Mouse (Mus musculus): ENCODE measurements around the gene Vdr. TPM values are rescaled to one million over a fixed set of nuclear protein-coding genes. Genes with fewer than 3 reads are reported as not detected.

Vdr gene
- total RNA-seq, 2 experiments from 2014 or later: 0.16 to 0.82 TPM

DNA sequence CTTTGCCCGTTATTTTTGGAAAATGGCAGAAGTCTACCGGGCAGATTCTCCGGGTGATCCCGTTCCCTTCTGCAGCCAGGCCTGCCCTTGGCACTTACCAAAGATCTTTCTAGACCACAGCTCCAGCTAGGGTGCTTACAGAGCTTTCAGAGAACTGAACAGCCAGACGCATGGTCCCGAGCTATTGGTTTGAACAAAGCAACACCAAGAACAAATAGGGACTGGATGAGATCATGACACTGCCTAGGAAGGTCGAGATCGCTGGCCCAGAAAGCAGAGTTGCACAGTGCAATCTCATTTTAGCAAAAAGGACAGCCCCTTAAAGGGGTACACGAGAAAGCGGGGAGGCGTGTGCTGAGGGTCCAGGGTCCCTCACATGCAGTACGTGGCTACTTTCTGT is 87.0 kb downstream of the Vdr start:
- no peak for DNase-seq (ENCODE audit: low spot score in 2 of 2)
- intact Hi-C loops (cut with DNase I): no loop called here

DNA sequence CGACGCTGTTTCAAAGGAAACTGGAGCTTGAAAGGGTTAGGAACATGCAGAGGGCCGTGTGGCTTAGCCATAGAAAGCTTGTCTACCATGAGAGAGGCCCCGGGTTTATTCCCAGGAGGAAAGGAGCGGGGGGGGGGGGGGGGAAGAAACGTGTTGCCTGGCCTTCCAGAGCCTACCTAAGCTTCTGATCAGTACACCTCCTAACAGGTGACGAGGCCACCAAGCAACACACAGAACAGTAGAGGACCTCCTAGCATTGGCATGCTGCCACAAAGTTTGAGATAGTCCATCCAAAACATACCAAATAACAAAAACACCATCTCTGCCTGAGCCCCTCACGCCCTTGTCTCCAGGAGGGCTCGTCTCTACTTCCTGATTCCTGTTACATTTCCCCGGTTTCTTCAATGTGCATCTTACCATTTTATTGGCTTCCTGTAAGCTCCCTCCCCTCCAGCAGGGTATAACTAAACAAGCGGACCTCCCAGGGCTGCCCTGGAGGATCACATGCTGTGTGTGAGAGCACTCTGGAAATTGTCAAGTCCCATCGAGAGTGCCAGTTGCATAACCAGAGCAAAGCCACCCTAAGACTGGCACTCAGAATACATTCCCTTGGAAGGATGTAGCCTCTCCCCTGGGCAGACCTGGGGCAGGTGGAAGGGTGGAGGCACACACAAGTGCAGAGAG is 87.7 kb downstream of the Vdr start:
- no peak for DNase-seq (ENCODE audit: low spot score in 2 of 2)
- intact Hi-C loops (cut with DNase I): no loop called here

DNA sequence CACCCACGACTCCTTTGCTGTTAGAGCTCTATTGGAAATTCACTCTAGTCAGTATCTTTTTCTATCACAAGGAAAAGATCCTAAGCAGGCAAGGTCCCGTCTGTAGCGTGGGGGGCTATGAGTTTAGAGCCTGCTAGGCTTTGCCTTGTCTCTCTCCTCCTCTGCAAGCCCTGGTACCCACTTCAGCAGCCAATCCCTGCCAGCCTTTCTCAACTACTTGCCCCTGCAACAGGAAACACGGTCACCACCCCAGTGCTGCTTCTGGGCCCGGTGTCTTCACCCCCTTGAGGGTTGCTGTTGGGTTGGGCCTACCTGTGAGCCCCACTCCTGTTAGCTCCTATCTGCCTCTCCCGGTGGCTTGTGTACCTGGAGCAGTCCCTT is 88.5 kb downstream of the Vdr start:
- intact Hi-C loops (cut with DNase I): no loop called here
- no peak for DNase-seq (ENCODE audit: low spot score in 2 of 2)

DNA sequence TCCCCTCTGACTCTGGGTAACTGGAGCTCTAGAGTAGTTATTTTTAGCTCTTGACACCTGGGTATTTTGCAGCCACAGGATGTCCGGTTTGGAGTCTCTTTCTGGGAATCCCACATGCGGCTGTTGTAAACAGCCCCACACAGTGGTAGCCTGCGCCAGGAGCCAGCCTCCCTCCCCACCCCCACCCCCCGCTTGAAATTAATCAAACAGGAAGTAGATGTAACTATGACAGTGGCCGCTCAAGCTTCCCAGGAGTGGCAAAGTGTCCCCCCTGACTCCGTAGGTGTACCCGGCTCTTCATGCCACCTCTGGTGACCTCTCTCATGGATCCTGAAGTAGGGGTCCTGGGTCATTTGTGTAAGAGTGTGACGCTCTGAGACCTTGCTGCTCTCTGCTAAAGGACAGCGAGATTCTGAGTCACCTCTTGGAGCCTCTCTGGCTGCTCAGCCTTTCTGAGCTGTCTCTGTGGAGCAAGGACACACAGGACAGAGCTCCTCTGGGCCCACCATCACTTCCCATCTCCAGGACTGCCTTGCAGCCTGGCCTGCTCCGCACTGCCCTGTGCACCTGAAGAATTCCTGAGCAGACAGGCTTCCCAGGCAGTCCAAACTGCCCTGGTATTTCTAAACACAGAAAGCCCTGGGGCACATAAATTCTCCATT is 89.0 kb downstream of the Vdr start:
- intact Hi-C loops (cut with DNase I): no loop called here

DNA sequence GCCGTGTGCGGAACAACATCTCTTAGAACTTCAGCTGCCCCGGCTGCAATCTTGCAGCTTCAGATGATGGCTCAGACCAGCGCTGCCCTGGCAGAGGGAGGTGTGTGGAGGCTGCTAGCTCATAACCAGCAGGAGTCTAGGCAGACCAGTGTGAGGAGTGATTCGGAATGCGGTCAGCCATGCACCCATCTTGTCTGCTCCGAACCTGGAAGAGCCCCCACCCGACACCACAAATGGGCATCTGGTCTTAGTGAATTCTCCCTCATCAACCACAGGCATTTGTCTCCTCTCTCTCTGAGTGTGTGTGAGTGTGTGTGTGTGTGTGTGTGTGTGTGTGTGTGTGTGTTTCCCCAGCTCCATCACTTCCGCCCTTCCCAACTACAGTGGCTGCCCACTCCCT is 90.5 kb downstream of the Vdr start:
- intact Hi-C loops (cut with DNase I): no loop called here
- DNase-seq (ENCODE audit: low spot score in 2 of 2): no peak

More for the DNA sequence above, 89.0 kb downstream of the Vdr start:
- no peak for DNase-seq (ENCODE audit: low spot score in 2 of 2)

DNA sequence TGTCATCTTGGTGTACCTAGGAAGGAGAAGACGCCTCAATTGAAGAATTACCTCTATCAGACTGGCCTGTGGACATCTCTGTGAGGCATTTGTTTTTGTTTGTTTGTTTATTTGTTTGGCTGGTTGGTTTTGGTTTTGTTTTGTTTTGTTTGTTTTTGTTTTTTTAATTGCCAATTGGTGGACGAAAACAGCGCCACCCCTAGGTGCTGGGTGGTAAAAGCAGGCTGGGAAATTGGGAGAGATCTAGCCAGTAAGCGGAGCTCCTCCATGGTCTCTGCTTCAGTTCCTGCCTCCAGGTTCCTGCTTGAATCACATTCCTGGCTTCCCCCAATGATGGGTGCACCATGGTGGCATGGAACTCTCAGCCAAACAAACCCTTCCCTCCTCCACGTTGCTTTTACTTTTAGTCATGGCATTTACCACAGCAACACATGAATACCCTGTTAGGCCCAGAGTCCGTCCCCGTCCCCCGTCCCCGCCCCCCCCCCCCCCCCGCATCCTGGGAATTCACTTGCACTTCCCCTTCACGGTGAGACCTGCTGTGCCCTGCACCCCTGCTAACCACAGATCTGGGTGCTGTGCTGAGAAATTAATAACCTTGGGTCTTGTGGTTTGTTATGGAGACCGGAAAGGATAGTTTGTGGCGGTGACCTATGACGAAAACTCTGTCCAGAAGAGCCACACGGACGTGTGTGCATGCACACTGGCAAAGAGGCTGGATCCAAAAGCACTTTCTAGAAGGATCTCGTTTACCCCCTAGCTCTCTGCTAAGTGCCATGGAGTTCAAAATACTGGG is 94.0 kb downstream of the Vdr start:
- no peak for DNase-seq (ENCODE audit: low spot score in 2 of 2)
- intact Hi-C loops (cut with DNase I): no loop called here

DNA sequence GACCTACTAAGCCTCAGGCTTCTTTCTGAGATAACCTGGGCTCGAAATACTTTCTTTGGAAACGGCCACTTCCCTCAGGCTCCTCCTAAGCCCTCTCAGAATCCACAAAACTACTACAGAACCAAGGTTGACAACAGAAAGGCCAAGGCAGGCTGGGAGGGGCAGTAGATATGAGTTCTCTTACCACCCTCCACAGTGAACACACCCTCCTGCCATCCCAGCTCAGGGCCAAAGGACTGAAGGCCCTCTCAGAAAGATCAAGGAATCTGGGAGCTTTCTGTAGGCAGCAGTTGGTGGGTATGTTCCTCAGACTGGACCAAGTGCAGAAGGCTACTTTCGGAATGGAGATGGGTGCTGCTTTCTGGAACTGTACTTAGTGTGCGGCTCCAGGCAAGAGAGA is 95.2 kb downstream of the Vdr start:
- intact Hi-C loops (cut with DNase I): no loop called here
- DNase-seq (ENCODE audit: low spot score in 2 of 2): no peak

DNA sequence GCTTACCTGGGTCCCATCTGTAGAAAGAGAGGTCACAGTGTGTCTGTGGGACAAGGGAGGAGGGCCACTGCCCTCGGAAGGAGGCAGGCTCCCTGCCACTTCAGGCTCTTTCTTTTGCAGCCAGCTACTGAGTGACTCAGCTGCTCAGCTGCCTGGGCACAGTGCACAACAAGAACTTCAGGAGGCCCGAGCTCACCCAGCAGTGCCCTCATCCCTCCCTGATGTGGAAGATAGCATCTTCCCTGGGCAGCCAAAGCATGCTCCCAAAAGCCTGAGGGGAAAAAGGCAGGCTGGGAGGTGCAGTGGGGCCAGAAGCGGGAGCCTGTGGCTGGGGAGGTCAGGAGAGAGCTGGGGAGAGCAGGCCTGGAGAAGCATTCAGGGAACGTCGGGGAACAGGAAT is 95.7 kb downstream of the Vdr start:
- DNase-seq (ENCODE audit: low spot score in 2 of 2): no peak
- intact Hi-C loops (cut with DNase I): no loop called here

DNA sequence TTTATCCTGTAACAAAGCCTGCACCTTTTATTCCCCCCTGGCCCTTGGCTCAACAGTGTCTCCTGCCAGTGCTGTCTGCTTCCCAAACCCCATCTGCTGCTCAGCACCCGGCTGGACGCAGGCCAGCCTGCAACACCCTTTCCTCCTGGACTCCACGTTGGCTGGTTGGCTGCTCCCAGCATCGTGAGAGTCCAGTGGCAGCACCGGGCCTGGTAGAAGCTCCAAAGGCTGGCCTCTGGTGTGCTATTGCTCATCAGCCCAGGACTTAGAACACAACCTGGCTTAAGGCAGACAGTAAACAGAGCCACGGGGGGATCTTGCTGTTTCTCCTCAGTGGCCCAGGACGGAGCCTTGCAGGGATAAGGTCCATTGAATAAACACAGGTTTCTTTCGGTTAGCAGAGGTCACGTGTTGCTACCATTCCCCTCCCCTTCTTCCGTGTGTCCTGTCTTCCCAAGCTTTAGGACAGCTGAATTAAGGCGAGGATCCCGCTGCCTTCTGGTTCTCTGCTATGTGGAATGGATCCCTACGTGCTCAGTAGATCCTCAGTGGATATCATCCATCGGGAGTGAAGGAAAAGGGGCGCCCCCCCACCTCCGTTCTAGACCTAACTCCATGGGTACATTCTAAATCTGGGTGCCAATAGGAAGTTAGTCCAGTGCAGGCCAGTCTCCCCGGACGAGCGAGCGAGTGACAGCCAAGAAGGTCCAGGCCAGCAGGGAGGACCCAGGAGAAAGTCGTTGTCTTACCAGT is 96.8 kb downstream of the Vdr start:
- DNase-seq (ENCODE audit: low spot score in 2 of 2): no peak

DNA sequence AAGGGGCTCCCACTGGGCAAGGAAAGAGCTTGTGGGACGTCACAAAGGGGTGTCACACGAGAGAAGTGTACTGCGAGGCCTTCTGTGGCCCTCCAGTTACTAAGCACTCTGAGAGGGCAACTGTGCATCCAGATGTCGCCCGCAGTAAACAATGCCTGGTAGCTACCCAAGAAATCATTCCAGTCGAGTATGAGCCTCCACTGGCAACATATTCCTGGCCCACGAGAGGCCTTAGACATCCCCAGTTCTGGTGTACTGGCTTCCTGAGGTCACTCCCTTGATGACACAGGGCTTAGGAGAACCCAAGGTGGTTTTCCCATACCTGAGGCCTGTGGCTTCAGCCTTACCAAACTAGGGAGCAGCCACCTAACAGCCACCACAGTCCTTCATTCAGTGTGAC is 97.6 kb downstream of the Vdr start:
- intact Hi-C loops (cut with DNase I): loop anchor here (1.0 kb wide), 1 partner anchor 15 kb away; no protein-coding TSS in a partner anchor
- no peak for DNase-seq (ENCODE audit: low spot score in 2 of 2)

More for the DNA sequence above, 96.8 kb downstream of the Vdr start:
- intact Hi-C loops (cut with DNase I): no loop called here

DNA sequence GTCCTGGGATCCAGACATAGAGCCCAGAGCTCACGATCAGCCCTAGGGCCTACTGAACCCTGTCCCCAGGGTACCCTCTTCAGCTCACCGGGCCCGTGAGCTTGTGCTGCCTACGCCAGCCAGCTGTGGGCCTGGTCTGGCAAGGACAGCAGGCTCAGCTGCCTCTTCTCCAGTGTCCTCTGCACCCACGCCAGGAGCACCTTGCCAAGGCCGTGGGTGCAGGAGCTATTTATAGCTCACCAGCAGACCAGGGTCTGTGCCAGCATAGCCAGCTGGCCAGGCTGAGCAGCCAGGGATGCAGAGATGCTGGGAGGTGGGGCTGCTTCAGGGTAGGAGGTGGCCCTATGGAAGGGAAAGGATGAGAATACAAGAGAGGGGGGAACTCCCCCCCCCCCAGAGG is 98.3 kb downstream of the Vdr start:
- peak; percentile 79 to 96 for DNase-seq (ENCODE audit: low spot score in 2 of 2)
- intact Hi-C loops (cut with DNase I): loop anchor here (1.0 kb wide), 1 partner anchor 16 kb away; no protein-coding TSS in a partner anchor

DNA sequence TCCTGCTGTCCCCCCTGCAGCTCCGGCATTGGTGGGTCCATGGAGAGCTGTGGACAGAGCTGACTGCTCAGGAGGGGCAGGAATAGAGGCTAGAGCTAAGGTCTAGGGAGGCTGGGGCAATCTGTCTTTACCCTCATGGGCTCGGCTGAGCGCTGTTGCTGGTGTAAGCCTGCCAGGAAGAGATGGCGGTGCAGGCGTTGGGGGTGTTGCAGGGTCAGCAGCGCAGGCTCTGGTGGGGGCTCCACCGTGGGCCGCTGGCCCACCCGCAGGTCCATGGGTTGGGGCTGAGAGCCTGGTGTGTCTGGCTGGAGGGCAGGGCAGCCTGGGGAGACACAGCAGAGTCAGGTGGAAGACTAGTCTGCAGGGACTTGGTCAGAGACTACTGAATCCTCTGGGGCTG is 99.1 kb downstream of the Vdr start:
- intact Hi-C loops (cut with DNase I): no loop called here

DNA sequence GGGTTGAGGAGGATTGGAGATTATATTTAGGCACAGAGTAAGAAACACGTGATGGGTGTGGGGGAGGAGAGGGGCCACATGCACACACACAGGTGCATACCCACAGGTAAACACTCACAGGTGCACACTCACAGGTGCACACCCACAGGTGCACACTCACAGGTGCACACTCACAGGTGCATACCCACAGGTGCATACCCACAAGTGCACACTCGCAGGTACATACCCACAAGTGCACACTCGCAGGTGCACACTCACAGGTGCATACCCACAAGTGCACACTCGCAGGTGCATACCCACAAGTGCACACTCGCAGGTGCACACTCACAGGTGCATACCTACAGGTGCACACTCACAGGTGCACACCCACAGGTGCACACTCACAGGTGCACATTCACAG is 100.0 kb downstream of the Vdr start:
- DNase-seq (ENCODE audit: low spot score in 2 of 2): no peak
- intact Hi-C loops (cut with DNase I): no loop called here

More for the DNA sequence above, 99.1 kb downstream of the Vdr start:
- DNase-seq (ENCODE audit: low spot score in 2 of 2): no peak

DNA sequence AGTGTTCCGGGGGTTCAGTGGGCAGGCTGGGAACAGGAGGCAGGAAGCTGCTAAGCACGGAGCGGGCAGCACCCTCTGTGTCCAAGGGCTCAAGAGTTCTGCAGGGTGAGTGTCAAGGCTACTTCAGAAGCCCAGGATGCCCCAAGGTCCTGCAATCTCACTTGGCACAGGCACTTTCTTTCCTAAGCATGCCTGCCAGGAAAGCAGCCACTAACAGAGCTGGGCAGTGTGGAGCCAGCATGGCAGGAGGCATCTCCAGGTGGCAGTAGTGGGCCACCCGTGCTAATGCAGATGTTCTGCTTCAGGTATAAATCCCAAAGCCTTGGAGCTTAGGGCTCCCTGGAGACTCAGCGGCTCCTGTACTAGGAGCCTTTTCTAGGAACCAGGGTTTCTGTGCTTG is 100.5 kb downstream of the Vdr start:
- intact Hi-C loops (cut with DNase I): no loop called here
- DNase-seq (ENCODE audit: low spot score in 2 of 2): no peak

DNA sequence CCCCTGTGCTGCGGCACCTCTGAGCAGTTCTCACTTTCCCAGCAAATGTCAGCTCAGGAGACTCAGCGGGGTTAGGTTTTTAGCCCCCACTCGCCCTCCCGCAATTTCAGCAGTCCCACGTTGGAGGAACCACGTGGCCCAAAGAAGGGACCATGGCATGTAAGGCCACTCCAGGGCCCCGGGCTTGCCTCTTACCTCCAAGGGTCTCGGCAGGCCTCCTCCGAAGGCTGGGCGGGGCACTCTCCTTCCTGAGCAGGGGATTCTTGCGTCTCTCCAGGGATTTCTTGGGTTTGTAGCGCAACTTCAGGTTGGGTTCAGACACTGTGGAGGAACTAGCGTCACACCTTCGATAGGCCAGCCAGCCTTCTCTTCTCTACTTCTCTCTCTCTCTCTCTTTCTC is 101.2 kb downstream of the Vdr start:
- DNase-seq (ENCODE audit: low spot score in 2 of 2): no peak
- intact Hi-C loops (cut with DNase I): no loop called here

DNA sequence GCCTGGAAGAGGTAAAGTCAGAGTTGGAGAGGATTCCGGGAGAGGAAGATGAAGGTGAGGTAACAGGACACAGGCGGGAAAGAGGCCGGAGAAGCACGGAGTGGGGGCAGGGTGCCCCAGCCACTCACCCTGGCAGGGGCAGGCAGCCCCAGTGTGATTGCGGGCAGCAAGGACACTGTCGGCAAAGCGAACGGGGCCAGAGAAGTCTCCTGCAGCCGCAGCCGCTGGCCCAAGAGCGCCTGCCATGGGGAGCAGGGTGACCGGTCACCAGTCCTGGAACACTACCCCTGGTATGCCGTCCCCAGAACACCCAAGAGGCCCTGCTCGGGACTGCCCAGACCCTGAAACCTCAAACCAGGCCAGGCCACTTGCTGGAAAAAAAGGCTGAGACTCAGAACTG is 101.9 kb downstream of the Vdr start:
- intact Hi-C loops (cut with DNase I): no loop called here
- DNase-seq (ENCODE audit: low spot score in 2 of 2): no peak

DNA sequence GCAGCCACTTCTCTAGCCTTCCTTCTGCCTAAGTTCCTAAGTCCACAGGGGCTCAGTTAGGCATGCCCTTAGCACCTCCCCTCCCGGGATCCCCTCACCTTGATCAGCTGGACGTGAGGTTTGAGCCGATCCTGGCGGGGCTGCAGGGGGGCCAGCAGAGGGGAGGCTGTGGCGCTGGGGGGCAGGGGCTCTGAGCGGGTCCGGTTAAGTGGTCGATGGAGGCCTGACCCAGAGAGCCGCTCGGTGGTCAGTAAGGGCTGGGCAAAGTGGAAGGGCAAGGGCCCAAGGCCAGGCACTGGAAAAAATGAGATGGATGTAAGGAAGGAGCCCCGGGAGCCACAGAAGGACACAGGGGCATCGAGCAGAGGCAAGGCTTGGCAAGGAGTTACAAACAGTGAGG is 102.6 kb downstream of the Vdr start:
- no peak for DNase-seq (ENCODE audit: low spot score in 2 of 2)
- intact Hi-C loops (cut with DNase I): no loop called here
